Mouse (Mus musculus) thymus, adult 2 months (tissue): ENCODE results near the gene H2-Ab1. TPM values are rescaled to one million over a fixed set of nuclear protein-coding genes. Genes with fewer than 3 reads are reported as not detected.

ENCODE experiments used
- DNase-seq: peaks from one replicate; pipeline ENCODE4 v3.0.0; 2021
- H3K27ac ChIP-seq: fragments of 200-500 bp; 2 replicates; pipeline ENCODE4 v1.5.1; 2012; ENCODE audit warnings: low read length, control low read depth; ENCODE audit not compliant: control insufficient read depth, insufficient read depth
- H3K27me3 ChIP-seq: fragments of 200-500 bp; 2 replicates; pipeline ENCODE4 v1.6.1; 2012; ENCODE audit warnings: mild to moderate bottlenecking, low read length, moderate library complexity, mixed read lengths; ENCODE audit not compliant: control insufficient read depth, insufficient read depth
- H3K36me3 ChIP-seq: fragments of 200-500 bp; 2 replicates; pipeline ENCODE4 v1.6.1; 2012; ENCODE audit warnings: mild to moderate bottlenecking, low read length, moderate library complexity; ENCODE audit not compliant: control insufficient read depth, insufficient read depth
- H3K4me1 ChIP-seq: fragments of 200-500 bp; replicated peaks from 2 replicates; pipeline ENCODE4 v1.6.1; 2012; ENCODE audit warnings: low read length; ENCODE audit not compliant: control insufficient read depth, insufficient read depth
- H3K4me3 ChIP-seq: fragments of 200-500 bp; 2 replicates; pipeline ENCODE4 v1.5.1; 2012; ENCODE audit warnings: mild to moderate bottlenecking, low read length, control low read depth, moderate library complexity; ENCODE audit not compliant: control insufficient read depth, insufficient read depth
- CTCF ChIP-seq: fragments of 200-500 bp; IDR thresholded peaks from 2 replicates; pipeline ENCODE4 v1.5.1; 2012; ENCODE audit warnings: mild to moderate bottlenecking, control low read depth, low read length, moderate library complexity, borderline replicate concordance; ENCODE audit not compliant: control insufficient read depth, poor library complexity, insufficient read depth; ENCODE audit errors: extremely low read depth
- POLR2A ChIP-seq: fragments of 200-500 bp; IDR thresholded peaks from 2 replicates; pipeline ENCODE4 v1.6.1; 2012; ENCODE audit warnings: mild to moderate bottlenecking, low read length, control low read depth, moderate library complexity; ENCODE audit not compliant: control insufficient read depth, poor library complexity, insufficient read depth; ENCODE audit errors: extremely low read depth
- WGBS: fragments of 180-500 bp; shearing (Covaris S2); methylation state at CpG from one replicate; pipeline ENCODE4 v1.1.7; 2018; 5-methylcytosine and 5-hydroxymethylcytosine counted together
- polyA plus RNA-seq: library from polyadenylated mRNA; depleted of rRNA; stranded (reverse); fragments of >200 nt; gene quantifications from 2 replicates; pipeline ENCODE4 v1.2.3, GENCODE M21; 2012; rRNA removed

Gene H2-Ab1
- polyA plus RNA-seq = 2,799 and 4,004 TPM in 2 replicates

- peak; percentile 86 for DNase-seq
- 58% methylated on average over 11 of the region's 11 CpGs for WGBS
- H3K27me3 ChIP-seq = no peaks in the 10 kb centered on the region
- peak within 1 kb of the TSS; percentile 38; the same call in 1 of the 2 replicates for H3K27ac ChIP-seq
- TF ChIP-seq CTCF (no peak), POLR2A (no peak)
- peaks cover 6% of the 10 kb centered on the region; the same call in 1 of the 2 replicates for H3K4me1 ChIP-seq
- no peaks in the 10 kb centered on the region for H3K36me3 ChIP-seq
- H3K4me3 ChIP-seq = no peak within 1 kb of the TSS
These were observed at the start of gene H2-Ab1 for GRCm38 (mm10) chr17:34257594-34258375. Gene H2-Ab1, plus strand, starts transcription at chr17:34257689.

GRCm38 (mm10) chr17:34207866-34208265 is 49.6 kb upstream of the H2-Ab1 start:
- Histone ChIP-seq H3K4me3 (no peak overlapping the region), H3K27me3 (no peaks in the 10 kb centered on the region), H3K27ac (no peak overlapping the region), H3K36me3 (peaks cover 14% of the 10 kb centered on the region; the same call in 1 of the 2 replicates), H3K4me1 (peaks cover 60% of the 10 kb centered on the region)
- 94% methylated on average over 9 of the region's 9 CpGs for WGBS
- DNase-seq = no peak
- TF ChIP-seq POLR2A (no peak), CTCF (no peak)

- no peak for DNase-seq
- Histone ChIP-seq H3K27me3 (no peaks in the 10 kb centered on the region), H3K4me3 (no peak overlapping the region), H3K36me3 (peaks cover 16% of the 10 kb centered on the region; the same call in 1 of the 2 replicates), H3K4me1 (peaks cover 56% of the 10 kb centered on the region), H3K27ac (peak overlapping the region; percentile 33; the same call in 1 of the 2 replicates)
- no peak for TF ChIP-seq CTCF
- no peak for TF ChIP-seq POLR2A
- 28% methylated on average over 10 of the region's 10 CpGs for WGBS
These were observed 49.1 kb upstream of the H2-Ab1 start for GRCm38 (mm10) chr17:34208421-34208820.

- H3K27ac ChIP-seq = peak overlapping the region; percentile 71
- 85% methylated on average over 3 of the region's 3 CpGs for WGBS
- peaks cover 28% of the 10 kb centered on the region for H3K36me3 ChIP-seq
- DNase-seq = peak; percentile 34
- H3K4me1 ChIP-seq = peaks cover 49% of the 10 kb centered on the region
- no peak overlapping the region for H3K4me3 ChIP-seq
- H3K27me3 ChIP-seq = no peaks in the 10 kb centered on the region
- TF ChIP-seq CTCF (peak; percentile 73; the same call in 1 of the 2 replicates), POLR2A (no peak)
These were observed 47.8 kb upstream of the H2-Ab1 start for GRCm38 (mm10) chr17:34209680-34210079.

- TF ChIP-seq CTCF (no peak), POLR2A (no peak)
- 3% methylated on average over 3 of the region's 3 CpGs for WGBS
- Histone ChIP-seq H3K27ac (peak overlapping the region; percentile 71), H3K4me3 (no peak overlapping the region), H3K36me3 (peaks cover 37% of the 10 kb centered on the region), H3K27me3 (no peaks in the 10 kb centered on the region), H3K4me1 (peaks cover 48% of the 10 kb centered on the region)
- peak; percentile 64 for DNase-seq
These were observed 46.9 kb upstream of the H2-Ab1 start for GRCm38 (mm10) chr17:34210599-34210998.

- Histone ChIP-seq H3K27me3 (no peaks in the 10 kb centered on the region), H3K36me3 (peaks cover 50% of the 10 kb centered on the region), H3K4me1 (peaks cover 45% of the 10 kb centered on the region), H3K27ac (peak overlapping the region; percentile 71), H3K4me3 (peak overlapping the region; percentile 54)
- DNase-seq = peak; percentile 80
- 11% methylated on average over 23 of the region's 23 CpGs for WGBS
- TF ChIP-seq CTCF = no peak
- TF ChIP-seq POLR2A = 0 out of 2 replicates have a peak, but pooled peaks have one; percentile 36
These were observed 45.6 kb upstream of the H2-Ab1 start for GRCm38 (mm10) chr17:34211746-34212365.
